Mouse (Mus musculus) liver, adult 2 months (tissue): Measurements from ENCODE around the gene Tigit.

Experiments
- CTCF ChIP-seq: fragments of 200-500 bp; IDR thresholded peaks from 2 replicates; pipeline ENCODE4 v1.5.1; 2011; ENCODE audit warnings: low read depth, low read length, control low read depth
- POLR2A ChIP-seq: fragments of 200-500 bp; IDR thresholded peaks from 2 replicates; pipeline ENCODE4 v1.6.1; 2011; ENCODE audit warnings: low read length, control low read depth; ENCODE audit not compliant: insufficient read depth; ENCODE audit errors: extremely low read depth

GRCm38 (mm10) chr16:43692611-43693010, 28.7 kb upstream of the Tigit start:
- TF ChIP-seq POLR2A (no peak), CTCF (no peak)
